Mouse (Mus musculus) testis, adult 2 months (tissue): ENCODE data around the gene Strada.

Experiments used
- CTCF ChIP-seq: fragments of 200-500 bp; IDR thresholded peaks from 2 replicates; pipeline ENCODE4 v1.5.1; 2012; ENCODE audit warnings: low read depth, mild to moderate bottlenecking, inconsistent platforms, low read length, moderate library complexity; ENCODE audit not compliant: control insufficient read depth, insufficient read depth, insufficient replicate concordance
- POLR2A ChIP-seq: fragments of 200-500 bp; IDR thresholded peaks from 2 replicates; pipeline ENCODE4 v1.6.1; 2012; ENCODE audit warnings: low read depth, mild to moderate bottlenecking, inconsistent platforms, low read length, moderate library complexity; ENCODE audit not compliant: control insufficient read depth

DNA sequence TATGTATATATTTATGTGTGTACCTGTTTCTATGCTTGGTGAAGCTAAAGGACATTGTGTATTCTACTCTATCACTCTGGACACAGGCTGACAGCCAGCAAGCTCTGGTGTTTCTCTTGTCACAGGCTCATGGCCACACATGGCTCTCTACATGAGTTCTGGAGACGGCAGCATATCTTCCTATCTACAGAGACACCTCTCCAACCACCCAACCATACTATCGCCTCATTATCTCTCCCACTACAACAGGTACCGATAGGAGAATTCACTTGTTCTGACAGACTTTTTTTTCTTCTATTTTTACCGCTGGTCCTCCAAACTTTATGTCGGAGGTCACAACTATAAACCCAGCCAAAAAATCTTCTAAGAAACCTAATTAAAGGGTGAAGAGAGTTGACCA, 9.7 kb downstream of the Strada start:
- TF ChIP-seq CTCF (no peak), POLR2A (no peak)
